ENCODE assay signal across 27 mouse cellular contexts in the genomic region with DNA sequence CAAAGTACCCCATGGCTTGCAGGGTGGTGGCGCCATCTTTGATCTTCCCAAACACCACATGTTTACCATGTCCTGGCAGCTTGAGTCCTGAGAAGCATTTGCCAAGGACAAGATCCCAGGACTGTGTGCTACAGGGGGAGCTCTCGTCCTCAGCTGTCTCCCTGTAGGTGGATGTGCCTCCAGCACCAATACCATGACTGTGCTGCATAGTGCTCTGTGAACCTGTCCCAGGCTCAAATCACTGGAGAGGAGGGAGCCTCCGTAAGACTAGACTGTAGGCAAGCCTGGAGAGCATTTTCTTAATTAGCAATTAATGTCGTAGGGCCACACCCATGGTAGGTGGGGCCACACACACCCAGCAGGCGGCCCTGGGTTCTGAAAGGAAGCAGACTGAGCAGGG. TPM values are rescaled to one million over a fixed set of nuclear protein-coding genes. Genes with fewer than 3 reads are reported as not detected.
DNase-seq lines count a peak whose midpoint lies in the region; ATAC-seq and TF ChIP-seq lines count a peak whose summit lies in the region.
"Had no signal": no experiment of that assay in that cellular context is flagged by ENCODE, and none has a peak within 500 bp of the region (broad histone marks: within the 10 kb centered on the region; RNA-seq: fewer than 3 reads in every experiment).

No protein-coding gene starts in this region.

- H3K36me3 ChIP-seq in heart, embryonic 10.5 days = no peaks in the 10 kb centered on the region
- no peaks in the 10 kb centered on the region for H3K36me3 ChIP-seq in heart, embryonic 11.5 days (ENCODE audit: control insufficient read depth, insufficient read depth, low read length)
- H3K36me3 ChIP-seq: embryonic facial prominence, embryonic 13.5 days; embryonic facial prominence, embryonic 15.5 days; forebrain, embryonic 10.5 days; forebrain, embryonic 12.5 days; G1E had no signal

- ATAC-seq in heart, embryonic 11.5 days (replicated peaks; ENCODE audit: insufficient number of reproducible peaks, low FRiP score, low TSS enrichment) = no peak
- ATAC-seq: forebrain, embryonic 14.5 days; forebrain, embryonic 16.5 days had no signal

- H3K4me1 ChIP-seq in heart, embryonic 10.5 days = no peaks in the 10 kb centered on the region
- no peaks in the 10 kb centered on the region for H3K4me1 ChIP-seq in heart, embryonic 11.5 days (ENCODE audit: control insufficient read depth, insufficient read depth, low read length)
- H3K4me1 ChIP-seq: embryonic facial prominence, embryonic 13.5 days; embryonic facial prominence, embryonic 15.5 days; forebrain, embryonic 10.5 days; forebrain, embryonic 12.5 days had no signal

- 75% methylated on average over 5 of the region's 5 CpGs for WGBS in heart, embryonic 10.5 days
- WGBS in heart, embryonic 11.5 days (ENCODE audit: insufficient replicate concordance) = 74% methylated on average over 5 of the region's 5 CpGs

- no peak overlapping the region for H3K9ac ChIP-seq in heart, embryonic 11.5 days (ENCODE audit: low read depth, low read length)
- H3K9ac ChIP-seq: embryonic facial prominence, embryonic 13.5 days; embryonic facial prominence, embryonic 15.5 days; forebrain, embryonic 12.5 days had no signal

- no peaks in the 10 kb centered on the region for H3K9me3 ChIP-seq in heart, embryonic 10.5 days
- no peaks in the 10 kb centered on the region for H3K9me3 ChIP-seq in heart, embryonic 11.5 days (replicated peaks; ENCODE audit: control insufficient read depth, low read length)
- H3K9me3 ChIP-seq: embryonic facial prominence, embryonic 13.5 days; embryonic facial prominence, embryonic 15.5 days; forebrain, embryonic 12.5 days; G1E had no signal

- peaks cover 16% of the 10 kb centered on the region for H3K27me3 ChIP-seq in heart, embryonic 10.5 days (ENCODE audit: insufficient read depth, poor library complexity, severe bottlenecking)
- peaks cover 5% of the 10 kb centered on the region for H3K27me3 ChIP-seq in heart, embryonic 11.5 days (ENCODE audit: control insufficient read depth, insufficient read depth, low read length)

- DNase-seq in heart, embryonic 10.5 days (ENCODE audit: low spot score) = peak; percentile 59
- DNase-seq in ES-CJ7 (ENCODE audit: low read depth, low spot score) = peak; percentile 59
- peak; percentile 34 for DNase-seq in R1 (ENCODE audit: low read depth, low spot score)
- no peak for DNase-seq in MN1 (ENCODE audit: low spot score)
- no peak for DNase-seq in left cerebral cortex, adult 2 months (ENCODE audit: extremely low spot score in 1 of 2, low spot score in 2 of 2)
- DNase-seq: adrenal gland, adult 2 months; adrenal gland, postnatal 10 days; adrenal gland, postnatal 25 days; cerebellum, adult 11 months; cerebellum, adult 18-20 months; cerebellum, adult 8-10 months; cerebellum, adult 9-11 months; cerebellum, postnatal 14 days; cerebellum, postnatal 36 days; embryo, embryonic 11 days had no signal

- TF ChIP-seq CTCF in left cerebral cortex, adult 2 months (IDR thresholded peaks at IDR 0.05) = no peak

- intact Hi-C loops in left cerebral cortex, adult 2 months (cut with DNase I) = no loop called here

- no peak overlapping the region for H3K27ac ChIP-seq in heart, embryonic 10.5 days
- H3K27ac ChIP-seq in heart, embryonic 11.5 days (ENCODE audit: low read depth, low read length) = no peak overlapping the region
- no peak overlapping the region for H3K27ac ChIP-seq in left cerebral cortex, adult 2 months
- H3K27ac ChIP-seq: embryonic facial prominence, embryonic 13.5 days; embryonic facial prominence, embryonic 15.5 days; forebrain, embryonic 10.5 days; forebrain, embryonic 12.5 days had no signal

- no peak overlapping the region for H3K4me2 ChIP-seq in heart, embryonic 11.5 days
- H3K4me2 ChIP-seq: embryonic facial prominence, embryonic 13.5 days; embryonic facial prominence, embryonic 15.5 days; forebrain, embryonic 12.5 days had no signal

- H3K4me3 ChIP-seq in heart, embryonic 10.5 days = no peak overlapping the region
- H3K4me3 ChIP-seq in heart, embryonic 11.5 days (ENCODE audit: low read depth, low read length) = no peak overlapping the region
- no peak overlapping the region for H3K4me3 ChIP-seq in left cerebral cortex, adult 2 months
- H3K4me3 ChIP-seq: embryonic facial prominence, embryonic 13.5 days; embryonic facial prominence, embryonic 15.5 days; erythroblast, embryonic 14.5 days; forebrain, embryonic 10.5 days; forebrain, embryonic 12.5 days had no signal

RNA-seq across cellular contexts. Expression of gene Cbr3, which starts 6.6 kb away (rescaled TPM):
- polyA plus RNA-seq in heart, embryonic 10.5 days (2016; fragmentation: Nextera tagmentation; extraction: Ambion mirVana) = 0.20 and 0.23 TPM in 2 replicates
- polyA plus RNA-seq in heart, embryonic 11.5 days (2014; fragmentation: Nextera tagmentation; extraction: Ambion mirVana) = 0.25 and 0.36 TPM in 2 replicates
- total RNA-seq in left cerebral cortex, adult 2 months (2021) = 10 to 100 TPM; 16.1 to 16.9 TPM
- total RNA-seq: common myeloid progenitor, adult 5-6 weeks; G1E had no signal
- polyA plus RNA-seq: erythroblast, embryonic 14.5 days; G1E had no signal

RNA-seq across cellular contexts. Expression of gene Dop1b, which starts 35.3 kb away (rescaled TPM):
- polyA plus RNA-seq in heart, embryonic 10.5 days (2016; fragmentation: Nextera tagmentation; extraction: Ambion mirVana) = 6.3 and 7.4 TPM in 2 replicates
- polyA plus RNA-seq in heart, embryonic 11.5 days (2014; fragmentation: Nextera tagmentation; extraction: Ambion mirVana) = 5.6 and 6.3 TPM in 2 replicates
- total RNA-seq in left cerebral cortex, adult 2 months (2021) = 100 to 1,000 TPM in 1 of 2 experiments, 10 to 100 TPM in 1; 98.5 to 117 TPM

RNA-seq across cellular contexts. Expression of gene Gm5678, which starts 48.5 kb away (rescaled TPM):
- not detected in 2 replicates for polyA plus RNA-seq in heart, embryonic 10.5 days (2016; fragmentation: Nextera tagmentation; extraction: Ambion mirVana)
- not detected in 2 replicates for polyA plus RNA-seq in heart, embryonic 11.5 days (2014; fragmentation: Nextera tagmentation; extraction: Ambion mirVana)
- total RNA-seq in left cerebral cortex, adult 2 months (2021) = 1 to 10 TPM; 2.8 to 3.1 TPM
- total RNA-seq: common myeloid progenitor, adult 5-6 weeks had no signal
- polyA plus RNA-seq: adrenal gland, adult 2 months; C2C12; embryonic facial prominence, embryonic 11.5 days; embryonic facial prominence, embryonic 13.5 days; embryonic facial prominence, embryonic 15.5 days; erythroblast, embryonic 14.5 days; forebrain, embryonic 10.5 days; forebrain, embryonic 12.5 days; forebrain, embryonic 14.5 days; forebrain, embryonic 16.5 days; G1E had no signal

Comparison
In these comparisons a context has a peak if more than half of its experiments do, and no peak if none do; other contexts are left out.
1. DNase-seq: peak in heart, embryonic 10.5 days (single experiment), ES-CJ7 (single experiment) and R1 (single experiment); none in MN1 (single experiment) and left cerebral cortex, adult 2 months (0 of 2).